18 mouse cellular contexts compared by ENCODE assay signal in the genomic region with DNA sequence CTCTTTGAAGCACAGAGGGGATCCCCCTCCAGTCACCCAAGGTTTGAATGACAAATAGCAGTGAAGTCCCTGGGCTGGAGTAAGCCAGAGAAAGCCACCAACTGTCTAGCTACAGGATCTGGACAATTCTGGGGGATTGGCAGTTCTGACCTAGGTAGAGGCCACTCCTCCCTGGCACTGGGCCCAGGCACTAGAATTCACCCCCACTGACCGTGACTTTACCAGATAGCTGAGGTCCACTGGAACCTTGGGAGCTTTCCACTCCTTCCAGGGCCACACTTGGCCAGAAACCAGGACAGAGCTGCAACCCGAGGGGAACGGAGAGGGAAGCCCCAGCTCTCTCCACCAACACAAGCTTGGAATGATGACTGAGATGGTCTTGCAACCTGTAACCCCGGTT. TPM values are rescaled to one million over a fixed set of nuclear protein-coding genes. Genes with fewer than 3 reads are reported as not detected.
A peak's percentile ranks its signal among the peaks of the same experiment; 100 is the strongest.
DNase-seq lines count a peak whose midpoint lies in the region; ATAC-seq and TF ChIP-seq lines count a peak whose summit lies in the region.
"Had no signal": no experiment of that assay in that cellular context is flagged by ENCODE, and none has a peak within 500 bp of the region (broad histone marks: within the 10 kb centered on the region; RNA-seq: fewer than 3 reads in every experiment).

No protein-coding gene starts in this region.

- 29% methylated on average over 4 of the region's 4 CpGs for WGBS in lung, postnatal 0 days
- 61% methylated on average over 4 of the region's 4 CpGs for WGBS in intestine, embryonic 16.5 days

- no peaks in the 10 kb centered on the region for H3K36me3 ChIP-seq in lung, postnatal 0 days (ENCODE audit: insufficient read depth, low read length)
- H3K36me3 ChIP-seq in intestine, embryonic 16.5 days (ENCODE audit: control insufficient read depth, insufficient read depth, low read length), result no peaks in the 10 kb centered on the region
- H3K36me3 ChIP-seq: embryonic facial prominence, embryonic 13.5 days; G1E; midbrain, embryonic 10.5 days; neural tube, embryonic 12.5 days had no signal

- no peak for TF ChIP-seq CTCF in gastrocnemius, adult 2 months (IDR thresholded peaks at IDR 0.05)
- no peak for TF ChIP-seq CTCF in lung, postnatal 0 days (IDR thresholded peaks at IDR 0.05)

- DNase-seq in gastrocnemius, adult 2 months, result peak; percentile 23
- DNase-seq in gastrocnemius, postnatal 36 days, result no peak
- DNase-seq in lung, postnatal 0 days (ENCODE audit: low spot score), result peak; percentile 36
- no peak for DNase-seq in lung, postnatal 36 days
- peak; percentile 81 for DNase-seq in ovary, postnatal 36 days (ENCODE audit: low spot score)
- no peak for DNase-seq in urinary bladder, postnatal 10 days (ENCODE audit: low spot score)
- DNase-seq: cerebellum, adult 11-12 months; right cerebral cortex, postnatal 4 days had no signal

- H3K9me3 ChIP-seq in lung, postnatal 0 days (ENCODE audit: low read length), result no peaks in the 10 kb centered on the region
- H3K9me3 ChIP-seq in intestine, embryonic 16.5 days (ENCODE audit: control insufficient read depth, low read length), result no peaks in the 10 kb centered on the region
- H3K9me3 ChIP-seq: embryonic facial prominence, embryonic 13.5 days; G1E; midbrain, embryonic 10.5 days; neural tube, embryonic 12.5 days had no signal

- H3K4me1 ChIP-seq in lung, postnatal 0 days (ENCODE audit: insufficient read depth, low read depth, low read length), result no peaks in the 10 kb centered on the region
- H3K4me1 ChIP-seq in intestine, embryonic 16.5 days (ENCODE audit: control insufficient read depth, insufficient read depth, low read length), result no peaks in the 10 kb centered on the region
- H3K4me1 ChIP-seq: embryonic facial prominence, embryonic 13.5 days; midbrain, embryonic 10.5 days; neural tube, embryonic 12.5 days had no signal

- intact Hi-C loops in gastrocnemius, adult 2 months (cut with DNase I), result no loop called here
- intact Hi-C loops in gastrocnemius, postnatal 36 days (cut with DNase I), result no loop called here

- H3K27me3 ChIP-seq in lung, postnatal 0 days (replicated peaks; ENCODE audit: insufficient read depth, low read length), result no peaks in the 10 kb centered on the region
- no peaks in the 10 kb centered on the region; the same call in 1 of the 2 replicates for H3K27me3 ChIP-seq in intestine, embryonic 16.5 days (replicated peaks; ENCODE audit: control insufficient read depth, insufficient read depth, low read length)
- H3K27me3 ChIP-seq: neural tube, embryonic 12.5 days had no signal

- TF ChIP-seq EP300 in lung, postnatal 0 days (IDR thresholded peaks at IDR 0.05), result no peak

- no peak overlapping the region for H3K4me2 ChIP-seq in lung, postnatal 0 days (replicated peaks; ENCODE audit: low read depth, low read length)
- no peak overlapping the region for H3K4me2 ChIP-seq in intestine, embryonic 16.5 days (ENCODE audit: low read depth, low read length)
- H3K4me2 ChIP-seq: embryonic facial prominence, embryonic 13.5 days; neural tube, embryonic 12.5 days had no signal

- H3K27ac ChIP-seq in gastrocnemius, adult 2 months, result no peak overlapping the region
- H3K27ac ChIP-seq in lung, postnatal 0 days (ENCODE audit: low read length), result no peak overlapping the region
- no peak overlapping the region for H3K27ac ChIP-seq in intestine, embryonic 16.5 days (ENCODE audit: low read length)
- H3K27ac ChIP-seq: embryonic facial prominence, embryonic 13.5 days; midbrain, embryonic 10.5 days; neural tube, embryonic 12.5 days had no signal

- H3K4me3 ChIP-seq in gastrocnemius, adult 2 months, result no peak overlapping the region
- H3K4me3 ChIP-seq in lung, postnatal 0 days (ENCODE audit: low read depth, low read length), result no peak overlapping the region
- no peak overlapping the region for H3K4me3 ChIP-seq in intestine, embryonic 16.5 days (ENCODE audit: low read length)
- H3K4me3 ChIP-seq: embryonic facial prominence, embryonic 13.5 days; midbrain, embryonic 10.5 days; neural tube, embryonic 12.5 days had no signal

- no peak overlapping the region for H3K9ac ChIP-seq in lung, postnatal 0 days (replicated peaks; ENCODE audit: low read depth)
- H3K9ac ChIP-seq in intestine, embryonic 16.5 days (ENCODE audit: low read depth, low read length), result no peak overlapping the region
- H3K9ac ChIP-seq: embryonic facial prominence, embryonic 13.5 days; neural tube, embryonic 12.5 days had no signal

- ATAC-seq in lung, postnatal 0 days, result no peak
- peak; percentile 34; the same call in 1 of the 2 replicates for ATAC-seq in intestine, embryonic 16.5 days
- no peak for ATAC-seq in activated CD4-positive, CD25-positive, alpha-beta regulatory T cell, adult 4 months
- ATAC-seq: forebrain, embryonic 14.5 days; hindbrain, embryonic 16.5 days had no signal

RNA-seq across cellular contexts. Expression of a gene that starts 3.1 kb away (rescaled TPM):
- not detected for total RNA-seq in gastrocnemius, adult 2 months (2021)
- total RNA-seq in gastrocnemius, postnatal 36 days (2021), result not detected
- polyA plus RNA-seq in lung, postnatal 0 days (2015; fragmentation: Nextera tagmentation; extraction: Ambion mirVana), result not detected in 2 replicates
- 8.3 and 11.8 TPM in 2 replicates for polyA plus RNA-seq in intestine, embryonic 16.5 days (2015; fragmentation: Nextera tagmentation; extraction: Ambion mirVana)
- not detected for polyA plus RNA-seq in activated CD4-positive, CD25-positive, alpha-beta regulatory T cell, adult 4 months (2017; shearing (Covaris generic))
- total RNA-seq: G1E; gastrocnemius, postnatal 4 days had no signal
- polyA plus RNA-seq: embryonic facial prominence, embryonic 13.5 days; forebrain, embryonic 14.5 days; G1E; hindbrain, embryonic 16.5 days; liver, adult 2 months; midbrain, embryonic 10.5 days; neural tube, embryonic 12.5 days had no signal

RNA-seq across cellular contexts. Expression of a gene that starts 58.5 kb away (rescaled TPM):
- under 1 TPM; 0.25 to 0.61 TPM for total RNA-seq in gastrocnemius, adult 2 months (2021)
- under 1 TPM in 1 of 2 experiments, not detected in 1; 0.39 TPM for total RNA-seq in gastrocnemius, postnatal 36 days (2021)
- polyA plus RNA-seq in lung, postnatal 0 days (2015; fragmentation: Nextera tagmentation; extraction: Ambion mirVana), result 1.2 and 1.7 TPM in 2 replicates
- 8.4 and 11.5 TPM in 2 replicates for polyA plus RNA-seq in intestine, embryonic 16.5 days (2015; fragmentation: Nextera tagmentation; extraction: Ambion mirVana)
- under 1 TPM; 0.21 to 0.61 TPM for polyA plus RNA-seq in activated CD4-positive, CD25-positive, alpha-beta regulatory T cell, adult 4 months (2017; shearing (Covaris generic))

Comparison
In these comparisons a context has a peak if more than half of its experiments do, and no peak if none do; other contexts are left out.
1. DNase-seq: peak in gastrocnemius, adult 2 months (single experiment), lung, postnatal 0 days (single experiment) and ovary, postnatal 36 days (single experiment); none in gastrocnemius, postnatal 36 days (0 of 2), lung, postnatal 36 days (single experiment) and urinary bladder, postnatal 10 days (single experiment).